Mouse (Mus musculus) heart, embryonic 12.5 days (tissue): ENCODE results near the gene Ei24. TPM values are rescaled to one million over a fixed set of nuclear protein-coding genes. Genes with fewer than 3 reads are reported as not detected.

ENCODE experiments used
- ATAC-seq: fragments of 200-750 bp; cut with Nextera tagmentation; 2 replicates; pipeline ENCODE4 v1.8.0; 2017; ENCODE audit warnings: moderate TSS enrichment, moderate library complexity; ENCODE audit not compliant: insufficient number of reproducible peaks, low FRiP score
- H3K27ac ChIP-seq: fragments of 300-500 bp; sonication (generic); 2 replicates; pipeline ENCODE4 v1.5.1; 2016; ENCODE audit warnings: mild to moderate bottlenecking, moderate library complexity; ENCODE audit not compliant: poor library complexity, severe bottlenecking
- H3K27me3 ChIP-seq: fragments of 300-500 bp; sonication (generic); replicated peaks from 2 replicates; pipeline ENCODE4 v1.6.1; 2016; ENCODE audit warnings: mild to moderate bottlenecking, moderate library complexity
- H3K36me3 ChIP-seq: fragments of 300-500 bp; sonication (generic); 2 replicates; pipeline ENCODE4 v1.6.1; 2016; ENCODE audit warnings: mild to moderate bottlenecking, moderate library complexity
- H3K4me1 ChIP-seq: fragments of 300-500 bp; sonication (generic); replicated peaks from 2 replicates; pipeline ENCODE4 v1.6.1; 2016; ENCODE audit warnings: mild to moderate bottlenecking
- H3K4me2 ChIP-seq: fragments of 300-500 bp; sonication (generic); 2 replicates; pipeline ENCODE4 v1.6.1; 2016; ENCODE audit warnings: mild to moderate bottlenecking, moderate library complexity
- H3K4me3 ChIP-seq: fragments of 300-500 bp; sonication (generic); 2 replicates; pipeline ENCODE4 v1.5.1; 2016; ENCODE audit warnings: mild to moderate bottlenecking
- H3K9ac ChIP-seq: fragments of 300-500 bp; sonication (generic); 2 replicates; pipeline ENCODE4 v1.6.1; 2016; ENCODE audit warnings: mild to moderate bottlenecking, moderate library complexity
- H3K9me3 ChIP-seq: fragments of 300-500 bp; sonication (generic); replicated peaks from 2 replicates; pipeline ENCODE4 v1.6.1; 2016; ENCODE audit warnings: mild to moderate bottlenecking, moderate library complexity
- WGBS: fragments of 180-500 bp; shearing (Covaris S2); methylation state at CpG from one replicate; pipeline ENCODE4 v1.1.7; 2016; 5-methylcytosine and 5-hydroxymethylcytosine counted together
- polyA plus RNA-seq: library from polyadenylated mRNA; unstranded; fragments of >200 nt; fragmentation: Nextera tagmentation; extraction: Ambion mirVana; gene quantifications from 2 replicates; pipeline ENCODE4 v1.2.1, GENCODE M21; 2016

Gene Ei24
- polyA plus RNA-seq, 1 experiment from 2014 or later = 81.5 TPM

GRCm38 (mm10) chr9:36783921-36784320 is 13.3 kb downstream of the Ei24 start:
- ATAC-seq = no peak
- Histone ChIP-seq H3K9me3 (no peaks in the 10 kb centered on the region), H3K4me2 (no peak overlapping the region), H3K9ac (no peak overlapping the region), H3K27me3 (no peaks in the 10 kb centered on the region), H3K36me3 (peaks cover 86% of the 10 kb centered on the region), H3K27ac (no peak overlapping the region), H3K4me1 (no peaks in the 10 kb centered on the region), H3K4me3 (no peak overlapping the region)
- WGBS = 89% methylated on average over 2 of the region's 2 CpGs

DNA sequence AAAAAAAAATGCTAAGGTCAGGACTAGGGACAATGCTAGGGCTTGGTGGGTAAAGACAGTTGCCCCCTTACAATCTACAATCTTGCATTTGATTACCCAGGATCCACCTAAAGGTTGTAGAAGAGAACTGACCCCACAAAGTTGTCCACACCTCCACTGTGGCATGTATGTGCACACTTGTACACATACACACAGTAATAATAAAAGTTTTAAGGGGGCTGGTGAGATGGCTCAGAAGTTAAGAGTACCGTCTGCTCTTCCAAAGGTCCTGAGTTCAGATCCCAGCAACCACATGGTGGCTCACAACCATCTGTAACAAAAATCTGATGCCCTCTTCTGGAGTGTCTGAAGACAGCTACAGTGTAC is 28.2 kb downstream of the Ei24 start:
- peaks cover 10% of the 10 kb centered on the region for H3K4me1 ChIP-seq
- H3K9ac ChIP-seq = no peak overlapping the region
- peak overlapping the region; percentile 82 for H3K4me2 ChIP-seq
- no peak for ATAC-seq
- no peak overlapping the region; the same call in 1 of the 2 replicates for H3K27ac ChIP-seq
- WGBS = 91% methylated on average over 1 of the region's 1 CpGs
- no peaks in the 10 kb centered on the region for H3K9me3 ChIP-seq
- peaks cover 7% of the 10 kb centered on the region for H3K36me3 ChIP-seq
- H3K27me3 ChIP-seq = no peaks in the 10 kb centered on the region
- H3K4me3 ChIP-seq = 0 out of 2 replicates have a peak overlapping the region, but pooled peaks have one; percentile 95

- peak overlapping the region; percentile 82 for H3K4me2 ChIP-seq
- ATAC-seq = peak; percentile 37
- peak overlapping the region; percentile 95 for H3K4me3 ChIP-seq
- WGBS = 11% methylated on average over 25 of the region's 25 CpGs
- H3K27ac ChIP-seq = peak overlapping the region; percentile 93
- peak overlapping the region; percentile 92 for H3K9ac ChIP-seq
- peaks cover 10% of the 10 kb centered on the region for H3K4me1 ChIP-seq
- H3K27me3 ChIP-seq = no peaks in the 10 kb centered on the region
- H3K36me3 ChIP-seq = peaks cover 11% of the 10 kb centered on the region
- no peaks in the 10 kb centered on the region for H3K9me3 ChIP-seq
Measured at GRCm38 (mm10) chr9:36768156-36769047, 28.8 kb downstream of the Ei24 start.

DNA sequence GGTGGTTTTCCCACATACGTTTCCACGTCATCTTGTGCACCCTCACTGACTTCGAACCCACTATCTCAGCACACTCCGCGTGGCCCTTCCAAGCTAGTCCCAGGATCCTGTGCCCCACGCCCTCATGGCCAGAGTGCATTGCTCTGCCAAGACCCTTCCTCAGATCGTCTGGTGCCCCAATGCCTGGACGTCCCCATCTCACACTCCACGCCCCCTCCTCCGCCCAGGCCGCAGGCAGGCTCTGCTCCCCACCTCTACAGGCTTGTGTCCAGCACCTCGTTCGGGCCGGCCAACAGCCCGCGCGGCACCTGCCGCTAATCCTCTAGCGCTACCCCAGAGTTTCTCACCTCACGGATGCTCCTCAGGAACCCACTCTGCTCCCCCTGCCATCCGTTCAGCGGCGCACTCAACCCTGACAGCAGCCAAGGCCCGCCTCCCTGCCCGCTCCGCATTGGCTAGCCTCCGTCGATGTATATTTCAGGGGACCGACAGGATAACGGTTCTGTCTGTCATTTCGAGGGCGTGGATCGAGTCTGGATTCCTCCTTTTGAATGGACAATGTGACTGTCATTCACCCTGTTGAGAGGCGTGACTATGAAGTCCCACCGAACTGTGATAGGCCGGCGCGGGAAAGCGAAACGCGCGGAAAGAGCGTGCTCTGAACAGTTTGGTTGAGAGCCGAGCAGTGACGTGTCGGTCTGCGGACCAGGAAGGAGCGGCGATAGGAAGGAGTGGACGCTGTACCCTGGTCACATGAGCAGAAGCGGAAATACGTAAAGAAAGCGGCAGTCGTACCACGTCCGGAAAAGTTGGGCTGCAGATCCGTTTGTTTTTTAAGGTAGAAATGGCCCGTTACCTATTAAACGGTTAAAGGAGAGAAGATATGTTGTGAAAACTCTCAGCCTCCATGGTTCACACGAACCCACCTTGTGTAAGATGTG is 29.7 kb downstream of the Ei24 start, which contains the start of gene Stt3a:
Stt3a (minus strand) TSS at position 477 of the 941 bp plus-strand sequence.
- Histone ChIP-seq H3K36me3 (peaks cover 18% of the 10 kb centered on the region), H3K27ac (peak within 1 kb of the TSS; percentile 93), H3K9ac (peak within 1 kb of the TSS; percentile 97), H3K4me2 (peak within 1 kb of the TSS; percentile 93), H3K4me1 (peaks cover 10% of the 10 kb centered on the region), H3K4me3 (peak within 1 kb of the TSS; percentile 95), H3K27me3 (no peaks in the 10 kb centered on the region), H3K9me3 (no peaks in the 10 kb centered on the region)
- under 1% methylated on average over 60 of the region's 60 CpGs for WGBS
- ATAC-seq = peak; percentile 100

GRCm38 (mm10) chr9:36764378-36764777 is 32.8 kb downstream of the Ei24 start:
- no peak overlapping the region for H3K27ac ChIP-seq
- H3K36me3 ChIP-seq = peaks cover 39% of the 10 kb centered on the region
- ATAC-seq = no peak
- H3K4me1 ChIP-seq = peaks cover 10% of the 10 kb centered on the region
- 89% methylated on average over 1 of the region's 1 CpGs for WGBS
- H3K27me3 ChIP-seq = no peaks in the 10 kb centered on the region
- H3K9ac ChIP-seq = no peak overlapping the region
- no peak overlapping the region for H3K4me2 ChIP-seq
- H3K4me3 ChIP-seq = no peak overlapping the region
- no peaks in the 10 kb centered on the region for H3K9me3 ChIP-seq

Other genes starting within 250 kb of the Ei24 start
- not detected in 2 replicates for gene Gm17689, start 214.8 kb downstream of the Ei24 start, polyA plus RNA-seq
- not detected in 2 replicates for gene A630095E13Rik, start 154.0 kb downstream of the Ei24 start, polyA plus RNA-seq
- not detected in 2 replicates for gene Acrv1, start 104.2 kb downstream of the Ei24 start, polyA plus RNA-seq
- gene Chek1, start 70.3 kb downstream of the Ei24 start, polyA plus RNA-seq = 25.8 and 27.3 TPM in 2 replicates
- 174 and 184 TPM in 2 replicates for gene Stt3a, start 29.7 kb downstream of the Ei24 start, polyA plus RNA-seq
- 1.5 and 2.0 TPM in 2 replicates for gene Fez1, start 24.5 kb upstream of the Ei24 start, polyA plus RNA-seq